Mouse (Mus musculus) B cell, adult 2 months (primary cell): ENCODE results near the gene Spry1.

Experiments used
- DNase-seq, 2 experiments: peaks; one replicate each; pipeline ENCODE4 v3.0.0; 2022

Gene Spry1

GRCm38 (mm10) chr3:37672266-37673040 lies 32.7 kb downstream of the Spry1 start:
- no peak for DNase-seq

DNA sequence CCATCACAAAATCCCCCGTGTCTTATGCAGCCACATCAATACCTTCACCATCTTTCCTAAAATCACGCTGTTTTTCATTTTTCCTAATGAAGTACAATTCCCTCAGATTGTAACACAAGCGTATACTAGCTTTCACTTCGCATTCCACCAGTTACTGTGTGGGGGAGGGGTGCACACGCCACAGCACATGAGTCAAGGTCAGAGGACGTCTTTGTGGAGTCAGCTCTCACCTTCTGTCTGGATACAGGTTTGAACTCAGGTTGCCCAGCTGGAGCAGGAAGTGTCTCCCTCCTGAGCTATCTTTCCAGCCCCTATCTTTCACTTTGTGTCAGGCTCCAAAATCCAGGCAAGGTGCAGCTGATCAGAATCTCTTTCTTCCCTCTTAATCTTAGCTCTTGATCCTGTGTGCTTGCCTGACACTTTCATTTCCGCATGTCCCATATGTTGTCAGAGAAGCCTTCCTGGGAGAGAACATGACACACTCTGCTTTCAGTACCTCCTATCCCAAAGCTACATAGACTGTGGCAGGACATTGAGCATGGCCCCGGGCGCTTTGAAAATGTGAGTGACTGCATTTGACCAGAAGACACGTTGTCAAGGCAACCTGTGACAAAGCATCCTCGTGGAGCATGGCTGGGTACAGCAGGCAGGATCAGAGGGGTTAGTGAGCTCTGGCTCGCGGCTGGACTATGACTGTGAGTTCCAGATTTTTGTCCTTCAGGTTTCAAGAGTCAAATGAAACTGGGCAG lies 33.9 kb downstream of the Spry1 start:
- DNase-seq: no peak

GRCm38 (mm10) chr3:37675056-37675525 lies 35.3 kb downstream of the Spry1 start:
- no peak for DNase-seq

DNA sequence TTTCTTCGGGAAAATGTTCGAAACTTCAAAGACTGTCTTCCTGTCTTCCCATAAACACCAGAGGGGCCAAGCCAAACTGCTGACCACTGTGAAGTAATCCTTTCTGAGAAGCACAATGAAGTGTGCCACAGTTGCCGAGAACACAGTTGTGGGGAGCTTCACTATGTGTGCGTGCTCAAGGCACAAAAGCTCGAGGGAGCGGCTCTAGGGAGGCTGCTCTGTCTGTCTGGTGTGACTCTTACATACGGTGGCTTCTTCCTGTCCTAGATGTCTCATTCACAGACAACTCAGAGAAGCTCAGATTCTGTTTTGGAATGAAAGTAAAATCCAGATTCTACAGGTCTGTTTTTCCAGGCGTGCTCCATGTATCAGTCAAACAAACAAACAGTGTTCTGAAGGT lies 36.5 kb downstream of the Spry1 start:
- no peak for DNase-seq

GRCm38 (mm10) chr3:37686219-37686618 lies 46.5 kb downstream of the Spry1 start:
- no peak for DNase-seq

- DNase-seq: peak in 1 of 2 experiments; percentile 9
These were observed 47.0 kb downstream of the Spry1 start for GRCm38 (mm10) chr3:37686751-37687150.

- DNase-seq: peak; percentile 25 to 30
These were observed 47.6 kb downstream of the Spry1 start for GRCm38 (mm10) chr3:37687158-37687980.

GRCm38 (mm10) chr3:37692945-37693344 lies 53.2 kb downstream of the Spry1 start:
- no peak for DNase-seq

GRCm38 (mm10) chr3:37693552-37693951 lies 53.8 kb downstream of the Spry1 start:
- no peak for DNase-seq
